Mouse (Mus musculus) intestine, embryonic 14.5 days (tissue): ENCODE results near the gene Uspl1. TPM values are rescaled to one million over a fixed set of nuclear protein-coding genes. Genes with fewer than 3 reads are reported as not detected.

ENCODE experiments used
- ATAC-seq: fragments of 200-750 bp; cut with Nextera tagmentation; replicated peaks from 2 replicates; pipeline ENCODE4 v1.8.0; 2017; ENCODE audit warnings: low read depth, moderate number of reproducible peaks, moderate TSS enrichment, moderate library complexity; ENCODE audit not compliant: low FRiP score, low TSS enrichment
- DNase-seq: peaks from one replicate; pipeline ENCODE4 v3.0.0-alpha.2; 2018; ENCODE audit warnings: low spot score
- H3K27ac ChIP-seq: fragments of 300-500 bp; sonication (generic); 2 replicates; pipeline ENCODE4 v1.5.1; 2014; ENCODE audit warnings: low read depth, mild to moderate bottlenecking, control low read depth
- H3K27me3 ChIP-seq: fragments of 300-500 bp; sonication (generic); replicated peaks from 2 replicates; pipeline ENCODE4 v1.6.1; 2014; ENCODE audit warnings: low read length, control low read depth; ENCODE audit not compliant: control insufficient read depth, insufficient read depth
- H3K36me3 ChIP-seq: fragments of 300-500 bp; sonication (generic); 2 replicates; pipeline ENCODE4 v1.6.1; 2014; ENCODE audit warnings: low read length, control low read depth; ENCODE audit not compliant: control insufficient read depth, insufficient read depth
- H3K4me1 ChIP-seq: fragments of 300-500 bp; sonication (generic); replicated peaks from 2 replicates; pipeline ENCODE4 v1.6.1; 2014; ENCODE audit warnings: low read length, control low read depth, mixed read lengths; ENCODE audit not compliant: control insufficient read depth, insufficient read depth
- H3K4me2 ChIP-seq: fragments of 300-500 bp; sonication (generic); 2 replicates; pipeline ENCODE4 v1.6.1; 2014; ENCODE audit warnings: low read length
- H3K4me3 ChIP-seq: fragments of 300-500 bp; sonication (generic); 2 replicates; pipeline ENCODE4 v1.5.1; 2014; ENCODE audit warnings: low read depth, low read length, control low read depth, mixed read lengths
- H3K9ac ChIP-seq: fragments of 300-500 bp; sonication (generic); 2 replicates; pipeline ENCODE4 v1.6.1; 2014; ENCODE audit warnings: mild to moderate bottlenecking, low read length
- H3K9me3 ChIP-seq: fragments of 300-500 bp; sonication (generic); 2 replicates; pipeline ENCODE4 v1.6.1; 2016; ENCODE audit warnings: low read length, control low read depth; ENCODE audit not compliant: control insufficient read depth
- WGBS: fragments of 180-500 bp; shearing (Covaris S2); extraction: QIAGEN DNeasy Blood & Tissue Kit; methylation state at CpG from one replicate; pipeline ENCODE4 v1.1.7; 2014; 5-methylcytosine and 5-hydroxymethylcytosine counted together
- polyA plus RNA-seq: library from polyadenylated mRNA; unstranded; fragments of >200 nt; fragmentation: Nextera tagmentation; extraction: Ambion mirVana; gene quantifications from 2 replicates; pipeline ENCODE4 v1.2.1, GENCODE M21; 2014

Uspl1 gene
- polyA plus RNA-seq, 1 experiment from 2014 or later, result 43.9 TPM

- Histone ChIP-seq H3K9me3 (no peaks in the 10 kb centered on the region), H3K27me3 (no peaks in the 10 kb centered on the region), H3K4me1 (peaks cover 15% of the 10 kb centered on the region), H3K27ac (no peak overlapping the region), H3K36me3 (no peaks in the 10 kb centered on the region), H3K4me2 (no peak overlapping the region; the same call in 1 of the 2 replicates), H3K9ac (no peak overlapping the region), H3K4me3 (no peak overlapping the region)
- no peak for DNase-seq
- WGBS, result 27% methylated on average over 20 of the region's 20 CpGs
- no peak for ATAC-seq
These were observed 63.1 kb downstream of the Uspl1 start for GRCm38 (mm10) chr5:149247047-149247904.

- H3K27me3 ChIP-seq, result no peaks in the 10 kb centered on the region
- no peaks in the 10 kb centered on the region for H3K9me3 ChIP-seq
- no peak overlapping the region for H3K27ac ChIP-seq
- no peak overlapping the region for H3K4me3 ChIP-seq
- no peak overlapping the region for H3K9ac ChIP-seq
- H3K36me3 ChIP-seq, result no peaks in the 10 kb centered on the region
- ATAC-seq, result no peak
- WGBS, result 79% methylated on average over 3 of the region's 3 CpGs
- no peak overlapping the region for H3K4me2 ChIP-seq
- H3K4me1 ChIP-seq, result 0 out of 2 replicates have a peak, but pooled peaks cover under 1% of the 10 kb centered on the region
- no peak for DNase-seq
These were observed 68.2 kb downstream of the Uspl1 start for GRCm38 (mm10) chr5:149252303-149252702.

GRCm38 (mm10) chr5:149253491-149253890 is 69.3 kb downstream of the Uspl1 start:
- no peak for DNase-seq
- Histone ChIP-seq H3K9me3 (no peaks in the 10 kb centered on the region), H3K4me2 (no peak overlapping the region), H3K9ac (no peak overlapping the region), H3K4me1 (no peaks in the 10 kb centered on the region), H3K4me3 (no peak overlapping the region), H3K27ac (no peak overlapping the region), H3K36me3 (no peaks in the 10 kb centered on the region), H3K27me3 (no peaks in the 10 kb centered on the region)
- no peak for ATAC-seq
- 58% methylated on average over 2 of the region's 2 CpGs for WGBS

GRCm38 (mm10) chr5:149255522-149255921 is 71.4 kb downstream of the Uspl1 start:
- Histone ChIP-seq H3K27ac (no peak overlapping the region), H3K9ac (no peak overlapping the region), H3K27me3 (no peaks in the 10 kb centered on the region), H3K4me3 (no peak overlapping the region), H3K9me3 (no peaks in the 10 kb centered on the region), H3K36me3 (no peaks in the 10 kb centered on the region), H3K4me2 (no peak overlapping the region), H3K4me1 (no peaks in the 10 kb centered on the region)
- DNase-seq (no peak), ATAC-seq (no peak)
- 77% methylated on average over 2 of the region's 2 CpGs for WGBS

GRCm38 (mm10) chr5:149257518-149258281 is 73.5 kb downstream of the Uspl1 start:
- no peak overlapping the region for H3K4me3 ChIP-seq
- H3K36me3 ChIP-seq, result no peaks in the 10 kb centered on the region
- WGBS, result 57% methylated on average over 14 of the region's 14 CpGs
- no peaks in the 10 kb centered on the region for H3K9me3 ChIP-seq
- DNase-seq (no peak), ATAC-seq (no peak)
- H3K4me2 ChIP-seq, result no peak overlapping the region
- no peaks in the 10 kb centered on the region for H3K27me3 ChIP-seq
- H3K4me1 ChIP-seq, result no peaks in the 10 kb centered on the region
- H3K9ac ChIP-seq, result no peak overlapping the region
- H3K27ac ChIP-seq, result no peak overlapping the region

GRCm38 (mm10) chr5:149259093-149259492 is 74.9 kb downstream of the Uspl1 start:
- no peak overlapping the region for H3K9ac ChIP-seq

GRCm38 (mm10) chr5:149261449-149261848 is 77.3 kb downstream of the Uspl1 start:
- Histone ChIP-seq H3K27ac (no peak overlapping the region), H3K9me3 (no peaks in the 10 kb centered on the region), H3K4me2 (no peak overlapping the region), H3K4me1 (no peaks in the 10 kb centered on the region), H3K9ac (no peak overlapping the region), H3K4me3 (no peak overlapping the region), H3K36me3 (no peaks in the 10 kb centered on the region), H3K27me3 (no peaks in the 10 kb centered on the region)
- WGBS, result 71% methylated on average over 7 of the region's 7 CpGs
- no peak for DNase-seq
- no peak for ATAC-seq

More at GRCm38 (mm10) chr5:149259093-149259492, 74.9 kb downstream of the Uspl1 start:
- DNase-seq (peak; percentile 59), ATAC-seq (0 out of 2 replicates have a peak, but pooled peaks have one; percentile 47)
- H3K4me2 ChIP-seq, result peak overlapping the region; percentile 33
- no peak overlapping the region for H3K4me3 ChIP-seq
- no peaks in the 10 kb centered on the region for H3K4me1 ChIP-seq
- 0 out of 2 replicates have a peak overlapping the region, but pooled peaks have one; percentile 0 for H3K27ac ChIP-seq
- WGBS, result 21% methylated on average over 16 of the region's 16 CpGs
- no peaks in the 10 kb centered on the region for H3K9me3 ChIP-seq
- no peaks in the 10 kb centered on the region for H3K36me3 ChIP-seq
- no peaks in the 10 kb centered on the region for H3K27me3 ChIP-seq

- no peak overlapping the region for H3K4me3 ChIP-seq
- no peak overlapping the region for H3K4me2 ChIP-seq
- H3K4me1 ChIP-seq, result no peaks in the 10 kb centered on the region
- 69% methylated on average over 6 of the region's 6 CpGs for WGBS
- no peaks in the 10 kb centered on the region for H3K9me3 ChIP-seq
- DNase-seq (no peak), ATAC-seq (no peak)
- H3K9ac ChIP-seq, result no peak overlapping the region
- no peaks in the 10 kb centered on the region for H3K36me3 ChIP-seq
- H3K27ac ChIP-seq, result no peak overlapping the region
- H3K27me3 ChIP-seq, result no peaks in the 10 kb centered on the region
These were observed 77.7 kb downstream of the Uspl1 start for GRCm38 (mm10) chr5:149261866-149262265.
